Mouse (Mus musculus): ENCODE results near the gene Cdc25b. TPM values are rescaled to one million over a fixed set of nuclear protein-coding genes. Genes with fewer than 3 reads are reported as not detected.
A peak's percentile ranks its signal among the peaks of the same experiment; 100 is the strongest.

Gene Cdc25b
- polyA plus RNA-seq, 1 experiment from 2014 or later, result 51.8 TPM

DNA sequence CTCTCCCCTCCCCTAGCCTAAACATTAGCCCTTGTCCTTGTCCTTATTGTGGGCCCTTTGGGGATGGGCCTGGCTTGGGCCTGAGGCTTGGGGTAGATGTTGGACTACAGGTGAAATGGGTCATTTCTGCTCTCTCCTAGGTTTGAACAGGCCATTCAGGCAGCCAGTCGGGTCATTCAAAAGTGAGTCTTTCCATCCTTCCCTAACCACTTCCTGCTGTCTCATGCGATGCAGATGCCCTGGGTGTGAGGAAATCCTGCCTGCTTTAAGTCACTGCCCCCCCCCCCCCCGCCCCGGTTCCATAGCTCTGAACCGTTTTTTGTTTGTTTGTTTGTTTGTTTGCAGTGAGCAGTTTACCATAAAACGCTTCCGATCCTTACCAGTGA is 4.2 kb downstream of the Cdc25b start:
- ATAC-seq (replicated peaks; ENCODE audit: low FRiP score, low TSS enrichment, low read depth) (no peak), DNase-seq (ENCODE audit: low spot score) (no peak)
- 74% methylated on average over 7 of the region's 7 CpGs for WGBS
- Histone ChIP-seq H3K9ac (ENCODE audit: low read length) (no peak overlapping the region), H3K36me3 (ENCODE audit: control insufficient read depth, insufficient read depth, low read length) (peaks cover 42% of the 10 kb centered on the region), H3K4me3 (ENCODE audit: low read depth, low read length) (no peak overlapping the region), H3K4me2 (ENCODE audit: low read length) (no peak overlapping the region), H3K27ac (ENCODE audit: low read depth) (peak overlapping the region; percentile 60; the same call in 1 of the 2 replicates), H3K9me3 (ENCODE audit: control insufficient read depth, low read length) (no peaks in the 10 kb centered on the region), H3K27me3 (replicated peaks; ENCODE audit: control insufficient read depth, insufficient read depth, low read length) (no peaks in the 10 kb centered on the region), H3K4me1 (replicated peaks; ENCODE audit: control insufficient read depth, insufficient read depth, low read length) (peaks cover 27% of the 10 kb centered on the region)

DNA sequence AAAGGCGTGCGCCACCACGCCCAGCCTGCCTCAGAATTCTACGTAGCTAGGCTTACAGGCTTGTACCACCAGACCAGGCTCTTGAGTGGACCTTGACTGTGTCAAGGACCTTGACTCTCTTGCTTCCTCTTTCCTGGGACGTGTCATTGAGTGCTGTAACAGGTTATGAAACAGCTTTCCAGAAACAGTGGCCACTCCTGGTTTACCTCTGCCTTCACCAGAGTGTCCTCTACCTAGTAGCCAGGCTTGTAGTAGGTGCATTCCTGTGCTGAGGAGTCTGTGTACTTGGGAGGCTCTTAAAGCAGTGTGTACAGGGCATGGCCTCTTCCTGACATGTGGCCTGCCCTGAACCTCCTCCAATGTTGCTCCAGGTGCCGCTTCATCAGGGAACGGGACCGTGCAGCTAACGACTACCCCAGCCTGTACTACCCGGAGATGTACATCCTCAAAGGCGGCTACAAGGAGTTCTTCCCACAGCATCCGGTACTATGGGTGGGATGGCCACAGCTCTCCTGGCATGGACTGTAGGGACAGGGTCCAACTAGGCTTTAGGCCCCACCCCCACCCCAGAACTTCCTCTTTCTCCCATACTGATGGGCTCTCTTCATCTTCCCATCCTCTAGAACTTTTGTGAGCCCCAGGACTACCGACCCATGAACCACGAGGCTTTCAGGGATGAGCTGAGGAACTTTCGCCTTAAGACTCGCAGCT is 10.0 kb downstream of the Cdc25b start:
- H3K4me2 ChIP-seq (ENCODE audit: low read length), result no peak overlapping the region
- H3K9me3 ChIP-seq (ENCODE audit: control insufficient read depth, low read length), result no peaks in the 10 kb centered on the region
- peaks cover 66% of the 10 kb centered on the region for H3K36me3 ChIP-seq (ENCODE audit: control insufficient read depth, insufficient read depth, low read length)
- DNase-seq (ENCODE audit: low spot score), result no peak
- ATAC-seq (replicated peaks; ENCODE audit: low FRiP score, low TSS enrichment, low read depth), result no peak
- no peak overlapping the region for H3K27ac ChIP-seq (ENCODE audit: low read depth)
- no peak overlapping the region for H3K9ac ChIP-seq (ENCODE audit: low read length)
- no peaks in the 10 kb centered on the region for H3K27me3 ChIP-seq (replicated peaks; ENCODE audit: control insufficient read depth, insufficient read depth, low read length)
- H3K4me1 ChIP-seq (replicated peaks; ENCODE audit: control insufficient read depth, insufficient read depth, low read length), result no peaks in the 10 kb centered on the region
- 93% methylated on average over 16 of the region's 16 CpGs for WGBS
- H3K4me3 ChIP-seq (ENCODE audit: low read depth, low read length), result no peak overlapping the region

DNA sequence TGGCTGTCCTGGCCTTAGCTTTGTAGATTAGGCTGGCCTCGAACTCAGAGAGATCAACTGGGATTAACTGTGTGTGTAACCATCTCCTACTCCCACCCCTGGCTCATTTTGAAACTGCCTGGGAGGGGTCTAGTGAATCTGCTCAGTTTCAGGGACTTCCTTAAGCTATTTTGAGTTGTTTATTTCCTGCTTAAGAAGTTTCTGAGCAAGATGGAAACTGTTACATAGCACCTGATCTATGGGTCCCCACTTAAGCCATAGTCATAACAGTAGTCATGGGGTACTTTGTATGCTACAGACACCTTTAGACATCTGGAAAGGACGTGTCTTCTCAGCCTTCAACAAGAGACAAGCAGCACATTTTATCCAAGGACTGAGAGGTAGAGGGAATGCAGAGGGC is 14.0 kb downstream of the Cdc25b start:
- no peak overlapping the region for H3K27ac ChIP-seq (ENCODE audit: low read depth)
- WGBS, result 69% methylated on average over 2 of the region's 2 CpGs
- DNase-seq (ENCODE audit: low spot score) (no peak), ATAC-seq (replicated peaks; ENCODE audit: low FRiP score, low TSS enrichment, low read depth) (no peak)
- no peak overlapping the region for H3K4me2 ChIP-seq (ENCODE audit: low read length)
- H3K27me3 ChIP-seq (replicated peaks; ENCODE audit: control insufficient read depth, insufficient read depth, low read length), result no peaks in the 10 kb centered on the region
- H3K4me1 ChIP-seq (replicated peaks; ENCODE audit: control insufficient read depth, insufficient read depth, low read length), result peaks cover 12% of the 10 kb centered on the region; the same call in 1 of the 2 replicates
- peaks cover 28% of the 10 kb centered on the region for H3K36me3 ChIP-seq (ENCODE audit: control insufficient read depth, insufficient read depth, low read length)
- no peaks in the 10 kb centered on the region for H3K9me3 ChIP-seq (ENCODE audit: control insufficient read depth, low read length)
- no peak overlapping the region for H3K9ac ChIP-seq (ENCODE audit: low read length)
- H3K4me3 ChIP-seq (ENCODE audit: low read depth, low read length), result no peak overlapping the region

DNA sequence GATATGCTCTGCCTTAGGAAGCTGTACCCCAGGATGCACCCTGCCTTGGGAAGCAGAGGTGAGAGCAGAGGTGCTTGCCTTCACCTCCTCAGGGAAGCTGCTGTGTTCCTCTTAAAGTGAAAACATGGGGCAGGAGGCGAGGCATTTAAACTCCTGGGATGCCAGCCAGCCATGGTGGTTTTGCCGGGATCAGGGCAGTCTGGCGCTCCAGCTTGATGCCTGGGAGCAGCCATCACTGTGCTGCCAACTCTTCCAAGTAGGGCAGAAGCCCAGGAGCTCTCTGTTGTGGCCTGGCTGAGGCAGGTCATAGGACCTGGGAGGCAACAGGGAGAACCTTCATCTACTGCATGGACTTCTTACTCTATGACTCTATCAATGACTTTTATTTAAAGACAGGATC is 14.5 kb downstream of the Cdc25b start:
- Histone ChIP-seq H3K9me3 (ENCODE audit: control insufficient read depth, low read length) (no peaks in the 10 kb centered on the region), H3K36me3 (ENCODE audit: control insufficient read depth, insufficient read depth, low read length) (peaks cover 28% of the 10 kb centered on the region), H3K4me1 (replicated peaks; ENCODE audit: control insufficient read depth, insufficient read depth, low read length) (peaks cover 12% of the 10 kb centered on the region; the same call in 1 of the 2 replicates), H3K4me2 (ENCODE audit: low read length) (no peak overlapping the region), H3K27ac (ENCODE audit: low read depth) (no peak overlapping the region), H3K27me3 (replicated peaks; ENCODE audit: control insufficient read depth, insufficient read depth, low read length) (no peaks in the 10 kb centered on the region), H3K9ac (ENCODE audit: low read length) (no peak overlapping the region), H3K4me3 (ENCODE audit: low read depth, low read length) (no peak overlapping the region)
- no peak for DNase-seq (ENCODE audit: low spot score)
- 93% methylated on average over 3 of the region's 3 CpGs for WGBS
- ATAC-seq (replicated peaks; ENCODE audit: low FRiP score, low TSS enrichment, low read depth), result no peak

DNA sequence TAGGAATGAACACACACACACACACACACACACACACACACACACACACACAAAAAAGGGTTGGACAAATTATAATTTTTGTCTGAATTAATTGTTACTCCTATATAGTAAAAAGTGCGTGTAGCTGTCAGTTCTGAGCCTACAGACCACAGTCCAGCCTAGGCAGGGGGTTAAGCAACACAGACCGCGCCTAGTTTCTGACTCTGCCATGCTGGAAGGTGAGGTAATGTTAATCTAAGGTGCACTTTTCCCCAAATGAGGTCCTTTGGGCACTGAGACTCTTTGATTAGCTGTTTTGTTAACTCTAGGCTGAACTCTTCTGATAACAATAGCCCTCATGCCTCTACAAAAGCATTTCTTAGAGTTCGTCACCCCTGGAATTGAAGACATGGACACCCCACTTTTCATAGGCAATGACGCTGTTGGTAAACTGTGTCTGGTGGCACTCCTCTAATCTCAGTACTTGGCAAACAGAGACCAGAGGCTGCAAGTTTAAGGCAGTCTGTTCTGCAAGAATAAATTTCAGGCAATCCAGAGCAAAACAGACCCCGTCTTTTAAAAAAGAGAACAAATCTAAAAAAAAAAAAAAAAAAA is 17.2 kb downstream of the Cdc25b start:
- no peak overlapping the region for H3K4me3 ChIP-seq (ENCODE audit: low read depth, low read length)
- peak; percentile 57 for DNase-seq (ENCODE audit: low spot score)
- no peak overlapping the region for H3K4me2 ChIP-seq (ENCODE audit: low read length)
- 82% methylated on average over 6 of the region's 6 CpGs for WGBS
- peaks cover 10% of the 10 kb centered on the region; the same call in 1 of the 2 replicates for H3K36me3 ChIP-seq (ENCODE audit: control insufficient read depth, insufficient read depth, low read length)
- H3K9ac ChIP-seq (ENCODE audit: low read length), result no peak overlapping the region
- peak overlapping the region; percentile 74; the same call in 1 of the 2 replicates for H3K27ac ChIP-seq (ENCODE audit: low read depth)
- peak; percentile 4; the same call in 1 of the 2 replicates for ATAC-seq (replicated peaks; ENCODE audit: low FRiP score, low TSS enrichment, low read depth)
- H3K27me3 ChIP-seq (replicated peaks; ENCODE audit: control insufficient read depth, insufficient read depth, low read length), result no peaks in the 10 kb centered on the region
- peaks cover 12% of the 10 kb centered on the region; the same call in 1 of the 2 replicates for H3K4me1 ChIP-seq (replicated peaks; ENCODE audit: control insufficient read depth, insufficient read depth, low read length)
- no peaks in the 10 kb centered on the region for H3K9me3 ChIP-seq (ENCODE audit: control insufficient read depth, low read length)

DNA sequence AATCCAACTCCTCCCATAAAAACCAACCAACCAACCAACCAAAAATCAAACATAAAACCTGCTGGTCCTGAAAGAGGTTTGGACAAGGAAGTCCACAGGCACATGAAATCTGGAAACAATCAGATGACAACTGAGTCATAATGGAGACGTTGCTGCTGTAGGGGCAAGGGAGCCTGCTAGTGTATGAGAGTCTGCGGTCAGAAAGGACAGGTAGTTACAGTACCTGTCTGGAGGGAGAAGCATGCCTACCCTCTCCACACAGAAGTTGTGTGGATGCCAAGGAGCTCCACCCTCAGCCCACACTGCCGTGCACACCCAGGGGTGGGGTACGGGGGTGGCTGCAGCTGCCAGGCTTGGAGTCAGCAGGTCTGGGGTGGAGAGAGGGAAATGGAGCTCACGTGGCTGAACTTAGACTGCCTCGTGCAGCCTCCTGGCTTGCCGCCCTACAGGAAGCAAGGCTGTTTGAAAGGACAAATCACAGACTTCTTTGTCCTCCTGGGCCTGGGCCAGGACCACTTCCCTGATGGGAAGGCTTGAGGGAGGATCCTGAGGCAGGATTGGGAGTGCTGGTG is 17.7 kb downstream of the Cdc25b start:
- Histone ChIP-seq H3K9ac (ENCODE audit: low read length) (no peak overlapping the region), H3K27ac (ENCODE audit: low read depth) (peak overlapping the region; percentile 74), H3K4me1 (replicated peaks; ENCODE audit: control insufficient read depth, insufficient read depth, low read length) (peaks cover 16% of the 10 kb centered on the region), H3K36me3 (ENCODE audit: control insufficient read depth, insufficient read depth, low read length) (peaks cover 6% of the 10 kb centered on the region; the same call in 1 of the 2 replicates), H3K4me3 (ENCODE audit: low read depth, low read length) (no peak overlapping the region), H3K27me3 (replicated peaks; ENCODE audit: control insufficient read depth, insufficient read depth, low read length) (no peaks in the 10 kb centered on the region), H3K9me3 (ENCODE audit: control insufficient read depth, low read length) (no peaks in the 10 kb centered on the region), H3K4me2 (ENCODE audit: low read length) (peak overlapping the region; percentile 6; the same call in 1 of the 2 replicates)
- ATAC-seq (replicated peaks; ENCODE audit: low FRiP score, low TSS enrichment, low read depth) (peak; percentile 85), DNase-seq (ENCODE audit: low spot score) (peak; percentile 82)
- WGBS, result 29% methylated on average over 7 of the region's 7 CpGs

GRCm38 (mm10) chr2:131205521-131206182 is 18.9 kb downstream of the Cdc25b start:
- WGBS, result 72% methylated on average over 8 of the region's 8 CpGs
- Histone ChIP-seq H3K27me3 (replicated peaks; ENCODE audit: control insufficient read depth, insufficient read depth, low read length) (no peaks in the 10 kb centered on the region), H3K27ac (ENCODE audit: low read depth) (no peak overlapping the region), H3K4me1 (replicated peaks; ENCODE audit: control insufficient read depth, insufficient read depth, low read length) (peaks cover 19% of the 10 kb centered on the region), H3K9me3 (ENCODE audit: control insufficient read depth, low read length) (no peaks in the 10 kb centered on the region), H3K36me3 (ENCODE audit: control insufficient read depth, insufficient read depth, low read length) (no peaks in the 10 kb centered on the region), H3K9ac (ENCODE audit: low read length) (no peak overlapping the region), H3K4me2 (ENCODE audit: low read length) (no peak overlapping the region), H3K4me3 (ENCODE audit: low read depth, low read length) (no peak overlapping the region)
- no peak for DNase-seq (ENCODE audit: low spot score)
- ATAC-seq (replicated peaks; ENCODE audit: low FRiP score, low TSS enrichment, low read depth), result no peak

DNA sequence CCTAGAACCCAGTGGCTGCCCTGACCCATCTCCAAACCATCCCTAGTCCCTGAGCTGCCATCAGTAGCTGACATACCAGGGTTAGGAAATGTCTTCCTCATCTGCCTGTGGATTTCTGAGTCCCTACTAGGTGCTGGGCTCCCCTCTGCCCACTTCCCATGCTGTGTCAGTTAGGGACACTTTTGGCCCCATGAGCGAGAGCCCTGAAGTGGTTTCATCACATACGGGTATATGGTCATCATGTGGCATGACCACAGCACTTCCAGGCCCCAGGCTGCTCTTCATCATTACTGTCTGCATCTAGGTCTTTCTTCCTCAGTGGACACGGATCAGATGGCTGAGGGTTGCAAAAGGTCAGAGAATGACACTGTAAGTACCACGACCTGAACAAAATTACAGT is 20.0 kb downstream of the Cdc25b start, which contains the start of gene Ap5s1:
Gene Ap5s1 (plus strand): TSS at position 301 of the 400 bp plus-strand sequence.
- Histone ChIP-seq H3K27me3 (replicated peaks; ENCODE audit: control insufficient read depth, insufficient read depth, low read length) (no peaks in the 10 kb centered on the region), H3K4me1 (replicated peaks; ENCODE audit: control insufficient read depth, insufficient read depth, low read length) (peaks cover 26% of the 10 kb centered on the region), H3K4me3 (ENCODE audit: low read depth, low read length) (no peak within 1 kb of the TSS), H3K9ac (ENCODE audit: low read length) (no peak within 1 kb of the TSS), H3K4me2 (ENCODE audit: low read length) (no peak within 1 kb of the TSS), H3K9me3 (ENCODE audit: control insufficient read depth, low read length) (no peaks in the 10 kb centered on the region), H3K27ac (ENCODE audit: low read depth) (no peak within 1 kb of the TSS), H3K36me3 (ENCODE audit: control insufficient read depth, insufficient read depth, low read length) (no peaks in the 10 kb centered on the region)
- DNase-seq (ENCODE audit: low spot score) (no peak), ATAC-seq (replicated peaks; ENCODE audit: low FRiP score, low TSS enrichment, low read depth) (no peak)
- 76% methylated on average over 4 of the region's 4 CpGs for WGBS

All from intestine, embryonic 14.5 days (tissue).